Mouse (Mus musculus) forebrain, postnatal 0 days (tissue): ENCODE data around the gene Cnrip1. TPM values are rescaled to one million over a fixed set of nuclear protein-coding genes. Genes with fewer than 3 reads are reported as not detected.

Source experiments
- ATAC-seq: fragments of 200-750 bp; cut with Nextera tagmentation; 2 replicates; pipeline ENCODE4 v1.8.0; 2017; ENCODE audit warnings: mild to moderate bottlenecking, moderate library complexity
- DNase-seq: peaks from one replicate; pipeline ENCODE4 v3.0.0-alpha.2; 2015
- H3K27ac ChIP-seq: fragments of 300-500 bp; sonication (generic); 2 replicates; pipeline ENCODE4 v1.5.1; 2014; ENCODE audit warnings: low read depth, mild to moderate bottlenecking, antibody characterized with exemption, low read length, moderate library complexity, mixed read lengths
- H3K27me3 ChIP-seq: fragments of 300-500 bp; sonication (generic); 2 replicates; pipeline ENCODE4 v1.6.1; 2014; ENCODE audit warnings: mild to moderate bottlenecking, low read length, mixed read lengths; ENCODE audit not compliant: insufficient read depth
- H3K36me3 ChIP-seq: fragments of 300-500 bp; sonication (generic); 2 replicates; pipeline ENCODE4 v1.6.1; 2014; ENCODE audit warnings: mild to moderate bottlenecking, moderate library complexity; ENCODE audit not compliant: insufficient read depth
- H3K4me1 ChIP-seq: fragments of 300-500 bp; sonication (generic); 2 replicates; pipeline ENCODE4 v1.6.1; 2014; ENCODE audit warnings: antibody characterized with exemption; ENCODE audit not compliant: insufficient read depth
- H3K4me2 ChIP-seq: fragments of 300-500 bp; sonication (generic); 2 replicates; pipeline ENCODE4 v1.6.1; 2014; ENCODE audit warnings: low read depth, mild to moderate bottlenecking, moderate library complexity
- H3K4me3 ChIP-seq: fragments of 300-500 bp; sonication (generic); 2 replicates; pipeline ENCODE4 v1.5.1; 2014; ENCODE audit warnings: low read depth, low read length, mixed read lengths
- H3K9ac ChIP-seq: fragments of 300-500 bp; sonication (generic); 2 replicates; pipeline ENCODE4 v1.6.1; 2014; ENCODE audit warnings: mild to moderate bottlenecking
- H3K9me3 ChIP-seq: fragments of 300-500 bp; sonication (generic); 2 replicates; pipeline ENCODE4 v1.6.1; 2016; ENCODE audit warnings: low read length
- CTCF ChIP-seq: sonication (generic); IDR thresholded peaks from 2 replicates; pipeline ENCODE4 v1.5.1; 2016; ENCODE audit warnings: antibody characterized with exemption, control low read depth, low read depth
- WGBS: fragments of 180-500 bp; shearing (Covaris S2); extraction: QIAGEN DNeasy Blood & Tissue Kit; methylation state at CpG from one replicate; pipeline ENCODE4 v1.1.7; 2014; 5-methylcytosine and 5-hydroxymethylcytosine counted together
- polyA plus RNA-seq: library from polyadenylated mRNA; unstranded; fragments of >200 nt; fragmentation: Nextera tagmentation; extraction: Ambion mirVana; gene quantifications from 2 replicates; pipeline ENCODE4 v1.2.1, GENCODE M21; 2015
- total RNA-seq: library from RNA; depleted of rRNA; stranded (reverse); fragments of >200 nt; gene quantifications from 2 replicates; pipeline ENCODE4 v1.2.3, GENCODE M21; 2014

Cnrip1 gene
- total and polyA plus RNA-seq, 2 experiments from 2014 or later, result 123 to 260 TPM

- ATAC-seq, result no peak
Observed at GRCm38 (mm10) chr11:17075656-17076055, 24.3 kb downstream of the Cnrip1 start.

GRCm38 (mm10) chr11:17082086-17082485 is 30.7 kb downstream of the Cnrip1 start:
- TF ChIP-seq CTCF, result no peak
- H3K36me3 ChIP-seq, result 0 out of 2 replicates have a peak, but pooled peaks cover 14% of the 10 kb centered on the region
- H3K9me3 ChIP-seq, result no peaks in the 10 kb centered on the region
- no peaks in the 10 kb centered on the region for H3K27me3 ChIP-seq
- no peak overlapping the region for H3K27ac ChIP-seq
- H3K9ac ChIP-seq, result no peak overlapping the region
- no peak overlapping the region for H3K4me3 ChIP-seq
- no peak overlapping the region for H3K4me2 ChIP-seq
- H3K4me1 ChIP-seq, result no peaks in the 10 kb centered on the region
- WGBS, result 44% methylated on average over 3 of the region's 3 CpGs
- ATAC-seq (no peak), DNase-seq (no peak)

More at GRCm38 (mm10) chr11:17075656-17076055, 24.3 kb downstream of the Cnrip1 start:
- Histone ChIP-seq H3K9ac (no peak overlapping the region), H3K36me3 (0 out of 2 replicates have a peak, but pooled peaks cover 11% of the 10 kb centered on the region), H3K4me1 (no peaks in the 10 kb centered on the region), H3K4me2 (no peak overlapping the region), H3K9me3 (no peaks in the 10 kb centered on the region), H3K27ac (no peak overlapping the region), H3K4me3 (no peak overlapping the region), H3K27me3 (no peaks in the 10 kb centered on the region)
- 84% methylated on average over 2 of the region's 2 CpGs for WGBS
- TF ChIP-seq CTCF, result no peak
- no peak for DNase-seq

GRCm38 (mm10) chr11:17082953-17083352 is 31.6 kb downstream of the Cnrip1 start:
- DNase-seq, result peak; percentile 62
- H3K9me3 ChIP-seq, result no peaks in the 10 kb centered on the region
- TF ChIP-seq CTCF, result peak; percentile 75
- no peak overlapping the region for H3K9ac ChIP-seq
- H3K36me3 ChIP-seq, result 0 out of 2 replicates have a peak, but pooled peaks cover 14% of the 10 kb centered on the region
- H3K27me3 ChIP-seq, result no peaks in the 10 kb centered on the region
- peak; percentile 89 for ATAC-seq
- no peak overlapping the region for H3K4me2 ChIP-seq
- no peak overlapping the region for H3K27ac ChIP-seq
- WGBS, result 47% methylated on average over 2 of the region's 2 CpGs
- no peak overlapping the region for H3K4me3 ChIP-seq
- H3K4me1 ChIP-seq, result no peaks in the 10 kb centered on the region

- no peak for TF ChIP-seq CTCF
- 90% methylated on average over 3 of the region's 3 CpGs for WGBS
- Histone ChIP-seq H3K4me1 (no peaks in the 10 kb centered on the region), H3K27me3 (no peaks in the 10 kb centered on the region), H3K4me2 (no peak overlapping the region), H3K4me3 (no peak overlapping the region), H3K36me3 (0 out of 2 replicates have a peak, but pooled peaks cover 14% of the 10 kb centered on the region), H3K27ac (no peak overlapping the region), H3K9me3 (no peaks in the 10 kb centered on the region), H3K9ac (no peak overlapping the region)
- ATAC-seq (no peak), DNase-seq (no peak)
Observed at GRCm38 (mm10) chr11:17083455-17083854, 32.1 kb downstream of the Cnrip1 start.

GRCm38 (mm10) chr11:17083866-17084265 is 32.5 kb downstream of the Cnrip1 start:
- Histone ChIP-seq H3K36me3 (0 out of 2 replicates have a peak, but pooled peaks cover 9% of the 10 kb centered on the region), H3K4me1 (no peaks in the 10 kb centered on the region), H3K9me3 (no peaks in the 10 kb centered on the region), H3K9ac (no peak overlapping the region), H3K4me3 (no peak overlapping the region), H3K27ac (no peak overlapping the region), H3K4me2 (no peak overlapping the region), H3K27me3 (no peaks in the 10 kb centered on the region)
- WGBS, result 53% methylated on average over 1 of the region's 1 CpGs
- no peak for TF ChIP-seq CTCF
- no peak for ATAC-seq
- no peak for DNase-seq

GRCm38 (mm10) chr11:17086106-17086505 is 34.7 kb downstream of the Cnrip1 start:
- WGBS, result 7% methylated on average over 5 of the region's 5 CpGs
- Histone ChIP-seq H3K4me1 (no peaks in the 10 kb centered on the region), H3K9ac (no peak overlapping the region), H3K27me3 (no peaks in the 10 kb centered on the region), H3K27ac (no peak overlapping the region), H3K9me3 (no peaks in the 10 kb centered on the region), H3K36me3 (0 out of 2 replicates have a peak, but pooled peaks cover under 1% of the 10 kb centered on the region), H3K4me3 (no peak overlapping the region), H3K4me2 (no peak overlapping the region)
- no peak for TF ChIP-seq CTCF
- no peak for DNase-seq
- peak; percentile 65 for ATAC-seq

GRCm38 (mm10) chr11:17106936-17107335 is 55.5 kb downstream of the Cnrip1 start:
- 87% methylated on average over 5 of the region's 5 CpGs for WGBS
- no peaks in the 10 kb centered on the region for H3K4me1 ChIP-seq
- ATAC-seq (no peak), DNase-seq (no peak)
- H3K9ac ChIP-seq, result no peak overlapping the region
- no peaks in the 10 kb centered on the region for H3K9me3 ChIP-seq
- TF ChIP-seq CTCF, result no peak
- H3K27me3 ChIP-seq, result no peaks in the 10 kb centered on the region
- no peak overlapping the region for H3K4me2 ChIP-seq
- no peak overlapping the region for H3K4me3 ChIP-seq
- no peak overlapping the region for H3K27ac ChIP-seq
- no peaks in the 10 kb centered on the region for H3K36me3 ChIP-seq
